Mouse (Mus musculus) granulocyte monocyte progenitor cell, adult 5-6 weeks (primary cell): ENCODE data around the gene Grik3. TPM values are rescaled to one million over a fixed set of nuclear protein-coding genes. Genes with fewer than 3 reads are reported as not detected.
A peak's percentile ranks its signal among the peaks of the same experiment; 100 is the strongest.

Experiments used
- ATAC-seq: replicated peaks from 2 replicates; pipeline ENCODE4 v1.8.0; 2016; ENCODE audit warnings: mild to moderate bottlenecking, moderate TSS enrichment, inconsistent platforms; ENCODE audit not compliant: poor library complexity, severe bottlenecking
- total RNA-seq, 2 experiments: library from RNA; stranded (forward) in 1 of 2; stranded (reverse) in 1 of 2; fragments of 200-712, 200-1000 nt in 1 of 2; fragments of >200 nt in 1 of 2; fragmentation: Nextera tagmentation in 1 of 2; gene quantifications; 2 replicates each; pipeline ENCODE4 v1.2.3; 2014 to 2017

Grik3 gene
- total RNA-seq, 2 experiments from 2014 or later = not detected

DNA sequence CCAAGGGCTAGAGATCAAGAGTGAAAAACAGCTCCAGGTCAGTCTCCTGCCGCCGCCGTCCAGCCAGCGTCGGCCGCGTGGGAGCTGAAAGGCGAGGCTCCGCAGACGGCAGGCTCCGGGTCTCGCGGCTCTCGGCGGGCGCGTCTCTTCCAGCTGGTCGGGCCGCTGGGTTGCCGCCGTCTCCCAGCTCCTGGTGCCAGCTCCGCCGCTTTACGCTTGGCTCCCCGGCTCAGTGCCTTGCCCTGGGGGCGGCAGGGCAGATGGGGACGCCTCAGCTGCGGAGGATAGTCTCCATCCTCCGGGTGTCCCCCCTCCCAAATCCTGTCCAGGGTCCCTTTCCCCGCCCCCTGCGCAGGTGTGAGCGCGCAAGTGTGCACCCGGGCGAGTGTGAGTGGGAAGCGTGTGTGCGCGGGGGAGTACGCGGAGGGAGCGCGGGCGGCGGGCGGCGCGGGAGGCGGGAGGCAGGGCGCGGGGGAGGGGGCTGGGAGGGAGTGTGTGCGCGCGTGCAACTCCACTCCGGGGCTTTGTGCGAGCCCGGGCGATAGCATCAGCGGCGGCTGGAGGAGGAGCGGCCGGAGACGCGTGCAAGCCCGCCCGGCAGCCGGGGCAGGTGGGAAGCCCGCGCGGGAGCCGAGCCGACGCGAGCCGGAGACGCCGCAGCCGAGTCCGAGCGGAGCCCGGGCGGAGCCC is 454 bp upstream of the Grik3 start:
- ATAC-seq = 0 out of 2 replicates have a peak, but pooled peaks have one; percentile 27

DNA sequence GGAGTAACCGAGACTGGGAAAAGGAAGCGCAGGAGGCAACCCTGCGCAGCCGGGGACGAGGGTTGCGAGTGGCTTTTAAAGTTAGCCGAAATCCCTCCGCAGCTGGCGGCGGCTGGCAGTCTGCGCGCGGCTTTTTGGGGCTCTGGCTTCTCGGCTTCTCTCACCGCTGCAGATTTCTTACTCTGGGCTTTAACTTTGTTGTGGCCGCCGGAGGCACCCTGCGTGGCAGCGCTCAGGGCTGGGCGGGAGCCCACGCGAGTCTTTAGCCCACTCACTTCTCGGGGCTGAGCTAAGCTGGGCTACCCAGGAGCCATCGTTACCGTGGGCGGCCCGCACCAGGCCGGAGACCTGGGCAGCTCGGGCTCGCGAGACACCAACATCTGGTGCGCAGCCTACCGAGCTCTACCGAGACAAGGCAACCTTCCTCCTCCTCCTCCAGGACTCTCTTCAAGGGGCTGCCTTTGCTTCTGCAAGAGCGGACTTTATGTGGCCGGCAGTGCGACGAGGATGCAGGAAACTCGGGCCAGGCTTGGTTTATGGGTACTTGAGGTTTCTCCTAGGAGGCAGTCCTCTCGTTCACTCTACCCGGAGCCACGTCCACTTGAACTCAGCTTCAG is 1.1 kb downstream of the Grik3 start:
- no peak for ATAC-seq

DNA sequence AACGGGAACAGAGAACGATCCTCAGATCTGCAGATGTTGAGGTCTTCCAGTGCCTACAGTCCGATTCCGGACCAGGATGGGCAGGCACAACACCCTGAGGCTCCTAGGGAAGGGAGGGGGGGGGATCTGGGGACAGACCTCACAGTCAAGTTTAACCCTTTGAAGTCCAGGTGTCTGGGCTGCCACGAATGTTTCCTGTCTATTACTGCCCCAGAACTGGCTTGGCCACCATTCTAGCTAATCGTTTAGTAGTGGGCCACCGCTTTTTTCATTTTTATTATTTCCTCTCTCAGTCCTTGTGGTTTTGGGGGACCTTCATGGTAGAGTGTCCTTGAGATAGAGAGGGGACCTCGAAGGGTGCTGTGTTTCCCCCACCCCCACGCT is 1.6 kb downstream of the Grik3 start:
- no peak for ATAC-seq

DNA sequence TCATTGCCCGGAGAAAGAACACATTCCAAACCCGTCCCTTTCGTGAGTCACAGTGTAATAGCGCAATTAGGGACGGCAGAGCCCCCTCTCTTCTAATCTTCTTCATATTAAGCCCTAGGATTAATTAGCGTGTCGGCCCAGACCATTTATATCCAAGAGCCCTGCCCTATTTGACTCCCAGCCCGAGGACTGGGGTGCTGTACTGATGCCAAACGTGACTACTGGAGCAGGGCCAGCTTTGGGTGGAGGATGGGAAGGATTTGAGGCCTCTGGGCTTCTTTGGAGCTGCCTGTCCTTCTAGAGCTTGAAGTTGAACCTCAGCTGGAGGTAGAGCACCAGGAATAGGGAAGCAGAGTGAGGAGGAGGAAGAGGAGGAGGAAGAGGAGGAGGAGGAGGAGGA is 2.2 kb downstream of the Grik3 start:
- no peak for ATAC-seq

DNA sequence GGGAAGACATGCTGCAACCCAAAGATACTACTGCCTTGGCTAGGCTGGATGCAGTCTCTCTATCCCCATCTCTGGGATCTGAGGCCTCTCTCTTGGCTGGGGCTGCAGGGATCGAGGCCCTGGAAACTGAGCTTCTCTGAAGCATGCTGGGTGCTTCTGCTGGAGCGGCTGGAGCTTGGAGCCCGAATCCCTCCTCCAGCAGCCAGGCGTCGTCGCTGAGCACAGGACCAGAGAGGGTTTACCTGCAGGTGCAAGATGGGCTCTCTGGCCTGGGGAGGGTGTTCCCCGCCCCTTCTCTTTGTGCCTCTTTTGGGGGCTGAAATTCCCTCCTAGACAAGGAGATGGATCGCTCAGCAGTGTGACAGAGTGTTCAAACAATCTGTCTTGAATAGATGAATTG is 2.6 kb downstream of the Grik3 start:
- ATAC-seq = no peak

DNA sequence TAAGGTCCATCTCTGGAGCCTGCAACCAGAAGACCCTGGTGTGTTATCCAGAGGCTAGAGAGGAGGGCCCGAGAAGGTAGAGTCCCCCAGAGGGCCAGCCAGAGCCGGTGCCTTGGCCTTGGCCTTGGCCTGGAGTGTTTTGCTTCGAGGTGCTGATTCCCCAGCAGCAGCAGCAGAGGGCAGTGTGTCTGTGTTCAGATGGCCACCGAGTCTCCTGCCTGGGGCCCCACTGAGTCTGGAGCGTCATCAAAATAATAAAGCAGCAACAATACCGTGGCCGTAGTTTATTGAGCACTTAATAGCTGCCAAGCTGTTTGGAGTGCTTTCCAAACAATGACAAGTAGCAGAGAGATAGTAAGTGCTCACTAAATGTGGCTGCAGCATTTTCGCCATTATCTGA is 5.0 kb downstream of the Grik3 start:
- no peak for ATAC-seq

DNA sequence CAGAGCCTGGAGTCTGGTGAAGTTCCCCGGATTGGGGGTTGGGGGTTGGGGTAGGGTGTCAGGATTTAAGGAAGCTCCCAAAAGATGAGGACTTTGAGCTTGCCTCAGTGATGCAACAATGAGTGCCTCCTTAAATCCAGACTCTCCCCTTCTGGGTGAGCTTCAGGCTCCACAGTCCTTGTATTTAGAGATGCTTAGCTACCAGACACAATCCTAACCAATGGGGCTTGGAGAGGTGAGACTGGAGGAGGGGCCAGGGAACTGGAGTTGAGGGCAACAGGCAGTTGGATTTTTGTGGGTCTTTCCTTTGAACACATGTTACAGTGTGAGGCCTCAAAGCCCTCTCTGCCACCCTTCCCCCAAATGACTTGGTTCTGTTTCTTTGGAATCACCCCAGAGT is 6.5 kb downstream of the Grik3 start:
- no peak for ATAC-seq

DNA sequence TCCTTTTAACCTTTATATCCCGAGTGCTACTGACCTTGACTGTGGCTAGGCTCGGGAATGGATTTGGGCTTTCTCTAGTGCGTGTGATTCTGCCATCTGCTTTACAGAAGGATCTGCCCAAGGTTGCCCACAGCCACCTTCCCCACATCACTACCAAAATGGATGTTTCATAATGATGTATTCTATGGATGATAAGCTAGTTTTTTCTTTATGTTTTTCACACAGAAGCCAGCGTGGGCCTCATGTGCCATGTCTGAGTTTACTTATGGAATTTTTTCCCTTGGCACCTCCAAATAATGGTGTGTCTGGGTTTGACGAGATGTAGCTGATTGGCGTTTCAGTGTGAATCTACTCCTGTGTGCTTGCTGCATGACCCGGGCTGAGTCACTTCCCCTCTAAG is 7.0 kb downstream of the Grik3 start:
- no peak for ATAC-seq

DNA sequence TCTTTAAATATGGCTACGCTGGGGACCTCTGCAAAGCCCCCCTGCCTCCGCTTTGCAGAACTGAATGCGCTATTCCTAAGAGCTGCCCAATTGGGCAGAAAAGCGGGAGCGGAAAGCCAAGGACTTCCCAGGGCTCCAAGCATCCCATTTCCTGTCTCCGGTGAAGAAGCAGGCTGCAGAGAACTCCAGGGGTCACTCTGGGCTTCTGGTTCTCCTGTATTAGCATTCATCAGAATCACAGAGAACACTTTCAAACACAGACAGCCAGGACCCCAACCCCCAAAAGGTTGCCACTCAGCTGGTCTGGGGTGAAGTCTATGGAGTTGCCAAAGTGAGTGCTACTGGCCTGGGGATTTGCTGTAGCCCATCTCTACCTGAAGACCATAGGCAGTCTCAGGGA is 8.4 kb downstream of the Grik3 start:
- ATAC-seq = no peak

DNA sequence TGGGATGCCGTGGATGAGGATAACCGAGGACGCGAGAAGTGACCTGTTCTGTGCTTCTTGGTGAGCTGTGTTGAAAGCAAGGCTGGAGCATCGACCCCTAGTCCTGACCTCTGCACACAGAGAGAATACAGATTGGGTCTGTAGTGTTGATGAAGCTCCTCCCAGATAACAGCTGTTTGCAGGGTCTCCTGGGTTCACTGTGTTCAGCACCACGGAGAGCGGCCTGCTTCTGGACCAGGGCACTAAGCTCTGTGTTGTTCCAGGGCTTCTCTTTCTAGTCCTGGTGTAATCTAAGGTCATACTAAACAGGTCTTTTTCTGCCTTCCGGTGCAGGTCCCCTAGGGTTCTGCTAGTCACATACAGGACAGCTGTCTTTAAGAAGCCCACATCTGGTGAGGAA is 12.4 kb downstream of the Grik3 start:
- no peak for ATAC-seq

DNA sequence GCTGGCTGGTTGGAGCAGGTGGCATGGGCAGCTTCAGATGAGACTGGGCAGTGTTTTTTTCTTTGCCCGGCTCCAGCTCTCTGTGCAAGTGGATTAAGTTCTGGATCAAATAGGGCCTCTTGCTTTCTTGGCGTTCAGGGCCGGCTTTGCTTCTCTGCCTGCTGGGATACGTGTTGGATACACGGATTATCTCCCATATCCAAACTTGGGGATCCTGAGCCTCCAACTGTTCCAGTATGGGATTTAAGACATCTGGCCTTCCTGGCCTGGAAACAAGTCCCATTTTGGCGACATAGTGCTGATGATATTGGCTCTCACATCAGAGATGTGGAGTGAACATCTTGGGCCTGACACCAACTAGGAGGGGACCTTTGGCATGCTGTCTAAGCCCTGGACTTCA is 21.9 kb downstream of the Grik3 start:
- no peak for ATAC-seq

DNA sequence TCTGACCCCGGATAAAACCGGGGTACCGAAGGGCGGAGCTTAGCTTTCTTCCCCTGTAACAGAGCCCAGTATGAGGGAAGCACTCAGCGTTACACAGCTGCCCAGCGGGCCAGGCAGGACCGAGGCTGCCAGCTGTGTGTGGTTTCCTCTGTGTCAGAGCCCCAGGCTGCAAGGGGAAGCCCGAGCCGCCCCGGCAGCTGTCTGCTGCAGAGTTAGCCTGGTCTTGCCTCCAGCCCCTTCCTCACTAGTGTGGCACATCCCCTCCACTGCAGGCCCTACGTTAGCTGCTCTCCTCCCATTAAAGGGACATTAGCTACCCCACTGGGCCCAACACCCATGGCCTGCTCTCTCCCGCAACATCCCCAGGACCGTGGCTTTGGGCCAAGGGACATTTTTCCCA is 25.1 kb downstream of the Grik3 start:
- ATAC-seq = no peak

DNA sequence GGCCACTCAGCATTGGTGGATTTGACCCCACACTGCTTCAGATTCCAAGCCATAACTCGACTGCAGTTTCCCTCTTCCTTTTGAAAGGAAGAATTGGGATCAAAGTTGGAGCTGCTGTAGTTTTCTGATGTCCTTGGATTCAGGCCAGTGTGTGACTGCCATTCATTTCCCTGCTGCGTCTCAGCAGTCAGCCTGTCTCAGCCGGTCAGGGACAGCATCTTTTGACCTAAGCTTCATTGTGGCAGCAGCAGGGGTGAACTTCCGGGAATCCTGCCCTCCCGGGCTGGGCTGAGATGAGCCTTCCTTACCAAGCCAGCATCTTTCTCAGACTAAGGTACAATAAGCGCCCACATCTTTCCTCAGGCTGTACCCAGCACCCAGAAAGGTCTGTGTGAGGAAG is 26.1 kb downstream of the Grik3 start:
- ATAC-seq = no peak

DNA sequence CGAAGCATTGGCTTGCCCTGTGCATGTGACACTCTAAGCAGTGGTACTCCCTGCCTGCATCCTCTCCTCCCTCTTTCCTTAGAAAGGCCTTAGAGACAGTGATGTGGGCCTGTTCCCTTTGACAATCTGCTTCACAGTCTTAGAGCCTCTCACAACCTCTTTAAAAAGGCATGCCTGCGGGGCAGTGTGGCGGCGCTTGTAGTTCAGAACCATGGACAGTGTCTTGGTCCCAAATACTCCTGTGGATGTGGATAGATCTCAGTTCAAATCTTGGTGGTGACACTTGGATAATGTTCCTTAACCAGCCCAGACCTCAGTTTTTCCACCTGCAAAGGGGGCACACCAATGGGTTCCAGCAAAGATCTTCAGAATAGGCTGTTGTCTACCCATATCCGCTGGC is 28.4 kb downstream of the Grik3 start:
- ATAC-seq = no peak

DNA sequence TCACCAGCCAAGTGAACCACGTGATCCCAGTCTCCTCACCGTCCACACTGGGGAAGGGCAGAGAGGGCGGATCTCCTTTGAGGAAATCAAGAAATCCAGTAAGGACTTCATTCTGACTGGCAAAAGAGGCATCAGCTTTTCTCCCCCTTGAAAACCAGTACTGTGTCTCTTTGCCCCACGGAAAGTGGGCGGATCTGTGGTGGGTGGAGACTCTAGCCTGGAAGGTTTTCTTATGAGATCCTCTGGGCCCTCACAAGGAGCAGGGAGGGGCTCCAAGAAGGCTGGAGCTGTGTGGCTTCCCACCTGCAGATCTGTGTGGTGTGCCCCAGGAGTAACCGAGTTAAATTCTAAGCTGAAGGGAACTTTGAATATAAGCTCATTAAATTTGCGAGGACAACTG is 32.4 kb downstream of the Grik3 start:
- ATAC-seq = no peak

DNA sequence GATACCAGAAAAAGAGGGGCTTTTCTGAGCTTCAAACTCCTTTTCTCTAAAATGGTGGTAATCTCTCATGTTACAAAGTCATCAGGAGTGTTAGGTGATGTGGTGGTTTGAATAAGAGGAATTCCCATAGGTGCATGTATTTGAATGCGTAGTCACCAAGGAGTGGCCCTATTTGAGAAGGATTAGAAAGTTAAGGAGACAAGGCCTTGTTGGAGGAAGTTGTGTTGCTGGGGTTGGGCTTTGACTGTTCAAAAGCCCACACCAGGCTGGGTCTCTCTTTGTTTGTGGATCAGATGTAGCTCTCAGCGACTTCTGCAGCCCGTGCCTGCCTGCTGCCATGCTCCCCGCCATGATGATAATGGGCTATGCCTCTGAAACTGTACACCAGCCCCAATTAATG is 34.8 kb downstream of the Grik3 start:
- no peak for ATAC-seq

DNA sequence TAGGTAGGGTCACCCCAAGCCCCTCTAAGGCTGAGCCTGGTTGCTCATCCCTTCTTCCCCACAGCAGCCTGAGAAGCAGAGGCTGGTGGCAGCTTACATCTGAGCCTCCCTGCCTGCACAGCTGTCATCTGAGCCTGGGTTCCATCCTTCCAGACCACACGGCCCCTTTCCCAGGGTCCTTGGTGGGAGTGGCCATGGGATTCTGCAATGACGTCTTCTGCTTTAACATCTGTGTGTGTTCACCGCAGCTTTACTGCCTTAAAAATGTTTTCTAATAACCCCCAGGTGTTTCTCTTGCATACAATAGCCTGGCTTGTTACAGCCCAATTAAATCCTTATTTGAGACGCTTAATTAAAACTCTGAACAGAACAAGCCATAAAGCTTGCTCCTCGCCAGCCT is 35.9 kb downstream of the Grik3 start:
- no peak for ATAC-seq

DNA sequence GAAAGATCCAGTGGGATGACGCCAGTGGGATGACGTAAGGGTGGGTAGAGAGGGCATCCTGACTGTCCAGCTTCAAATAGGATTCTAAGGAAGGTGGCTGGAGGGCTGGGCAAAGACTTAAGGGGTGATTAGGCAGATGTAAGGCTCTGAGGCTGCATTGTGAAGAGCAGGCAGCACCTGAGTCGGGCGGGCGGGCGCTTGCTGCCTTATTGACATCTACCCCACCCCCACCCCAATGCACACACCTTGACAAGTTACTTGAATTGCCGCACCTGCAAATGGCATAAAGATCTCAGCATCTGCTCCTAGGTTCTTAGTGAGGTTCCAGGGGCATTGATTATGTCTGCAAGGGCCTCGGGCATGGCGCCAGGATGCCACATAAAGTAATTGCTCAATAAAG is 43.5 kb downstream of the Grik3 start:
- ATAC-seq = no peak

DNA sequence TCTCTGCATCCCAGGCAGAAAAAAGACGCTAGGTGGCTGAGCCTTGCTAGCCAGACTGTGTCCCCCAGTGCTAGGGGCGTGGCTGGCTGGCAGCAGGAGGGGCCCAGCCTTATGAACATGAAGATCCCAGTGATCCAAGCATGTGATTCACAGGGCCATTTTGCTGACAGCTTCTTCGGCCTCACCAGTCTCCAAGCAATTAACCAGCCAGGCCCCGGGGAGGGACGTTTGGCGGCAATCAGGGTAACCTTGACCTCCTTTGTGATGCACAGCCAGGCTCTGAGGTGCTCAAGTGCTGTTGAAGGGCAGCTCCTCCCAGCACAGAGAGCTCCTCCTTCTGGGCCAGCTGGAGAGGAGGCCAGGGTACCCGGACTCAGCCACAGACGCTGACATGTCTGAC is 43.9 kb downstream of the Grik3 start:
- ATAC-seq = no peak

DNA sequence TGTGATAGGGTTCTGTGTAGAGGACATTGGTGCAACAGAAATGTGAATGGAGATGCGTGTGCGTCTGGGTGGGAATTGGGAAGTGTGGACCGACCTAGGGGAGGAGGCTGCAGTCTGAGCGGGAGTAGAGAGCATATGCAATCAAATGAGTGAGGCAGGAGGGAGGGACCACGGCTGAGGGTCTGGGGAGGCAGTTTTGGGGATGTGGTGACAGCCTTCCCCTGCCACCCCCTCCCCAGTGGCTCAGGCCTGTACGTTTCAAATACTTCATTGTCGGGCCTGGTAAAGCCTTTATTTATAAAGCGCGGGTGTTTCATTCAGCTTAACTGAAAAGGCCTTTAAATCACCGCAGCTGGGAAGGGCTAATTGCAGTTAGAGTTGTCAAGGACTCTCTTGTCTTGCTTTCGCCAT is 44.5 kb downstream of the Grik3 start:
- ATAC-seq = no peak

DNA sequence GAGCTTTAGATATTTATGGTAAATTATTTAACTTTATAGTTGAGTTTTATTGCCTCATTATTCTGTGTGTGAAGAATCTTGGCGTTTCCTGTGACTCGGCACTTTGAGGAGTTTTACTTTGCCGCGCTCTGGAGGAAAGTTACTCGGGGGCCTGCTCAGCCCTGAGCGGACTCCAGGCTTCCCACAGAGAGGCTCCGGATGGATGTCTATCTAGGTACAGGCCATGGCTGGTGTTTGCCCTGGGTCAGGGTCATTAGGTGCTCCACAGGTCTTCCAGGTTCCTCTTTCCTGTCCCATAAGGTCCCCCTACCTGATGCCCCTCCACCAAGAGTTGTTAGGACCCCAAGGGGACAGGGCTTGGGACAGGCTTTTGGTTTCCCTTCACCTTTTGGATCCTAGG is 45.0 kb downstream of the Grik3 start:
- ATAC-seq = no peak

DNA sequence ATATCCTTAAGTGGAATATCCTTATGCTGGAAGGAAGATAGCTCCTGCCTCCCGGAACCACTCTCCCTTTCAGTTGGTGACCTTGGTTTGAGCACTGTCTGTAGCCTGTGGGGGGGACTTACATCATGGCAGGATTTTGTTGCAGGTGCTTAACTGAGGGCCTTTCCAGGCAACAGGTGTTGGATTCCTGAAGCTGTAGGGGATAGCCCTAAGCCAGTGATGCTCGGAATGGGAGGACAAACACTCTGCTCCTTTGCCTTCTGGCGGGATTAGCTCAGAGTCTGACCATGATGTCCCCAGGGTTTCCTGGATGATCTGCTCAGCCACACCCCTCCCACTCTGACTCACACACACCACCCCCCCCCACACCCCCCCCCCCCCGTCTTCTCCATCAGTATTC is 45.5 kb downstream of the Grik3 start:
- ATAC-seq = no peak
